Mouse (Mus musculus) midbrain, embryonic 16.5 days (tissue): ENCODE data around the gene Patj. TPM values are rescaled to one million over a fixed set of nuclear protein-coding genes. Genes with fewer than 3 reads are reported as not detected.

Experiments
- ATAC-seq: fragments of 200-750 bp; cut with Nextera tagmentation; 2 replicates; pipeline ENCODE4 v1.8.0; 2017; ENCODE audit warnings: moderate TSS enrichment
- H3K27ac ChIP-seq: fragments of 300-500 bp; sonication (generic); 2 replicates; pipeline ENCODE4 v1.5.1; 2014; ENCODE audit warnings: mild to moderate bottlenecking, low read length, mixed read lengths
- H3K27me3 ChIP-seq: fragments of 300-500 bp; sonication (generic); 2 replicates; pipeline ENCODE4 v1.6.1; 2014; ENCODE audit warnings: low read depth, low read length, mixed read lengths; ENCODE audit not compliant: control insufficient read depth, insufficient read depth
- H3K36me3 ChIP-seq: fragments of 300-500 bp; sonication (generic); 2 replicates; pipeline ENCODE4 v1.6.1; 2014; ENCODE audit warnings: mild to moderate bottlenecking, low read length, moderate library complexity, mixed read lengths; ENCODE audit not compliant: control insufficient read depth, insufficient read depth
- H3K4me1 ChIP-seq: fragments of 300-500 bp; sonication (generic); 2 replicates; pipeline ENCODE4 v1.6.1; 2014; ENCODE audit warnings: mild to moderate bottlenecking, low read length, mixed read lengths; ENCODE audit not compliant: control insufficient read depth, insufficient read depth
- H3K4me2 ChIP-seq: fragments of 300-500 bp; sonication (generic); 2 replicates; pipeline ENCODE4 v1.6.1; 2014; ENCODE audit warnings: mild to moderate bottlenecking, low read length, mixed read lengths
- H3K4me3 ChIP-seq: fragments of 300-500 bp; sonication (generic); 2 replicates; pipeline ENCODE4 v1.5.1; 2014; ENCODE audit warnings: low read depth, mild to moderate bottlenecking, low read length, moderate library complexity, mixed read lengths
- H3K9ac ChIP-seq: fragments of 300-500 bp; sonication (generic); 2 replicates; pipeline ENCODE4 v1.6.1; 2014; ENCODE audit warnings: low read depth, low read length, mixed read lengths
- H3K9me3 ChIP-seq: fragments of 300-500 bp; sonication (generic); replicated peaks from 2 replicates; pipeline ENCODE4 v1.6.1; 2014; ENCODE audit warnings: mild to moderate bottlenecking, low read length, mixed read lengths; ENCODE audit not compliant: control insufficient read depth, poor library complexity, severe bottlenecking
- WGBS: fragments of 180-500 bp; shearing (Covaris S2); extraction: QIAGEN DNeasy Blood & Tissue Kit; methylation state at CpG from one replicate; pipeline ENCODE4 v1.1.7; 2014; 5-methylcytosine and 5-hydroxymethylcytosine counted together
- polyA plus RNA-seq: library from polyadenylated mRNA; unstranded; fragments of >200 nt; fragmentation: Nextera tagmentation; extraction: Ambion mirVana; gene quantifications from 2 replicates; pipeline ENCODE4 v1.2.1, GENCODE M21; 2015

Patj gene
- polyA plus RNA-seq, 1 experiment from 2014 or later, result 9.9 TPM

DNA sequence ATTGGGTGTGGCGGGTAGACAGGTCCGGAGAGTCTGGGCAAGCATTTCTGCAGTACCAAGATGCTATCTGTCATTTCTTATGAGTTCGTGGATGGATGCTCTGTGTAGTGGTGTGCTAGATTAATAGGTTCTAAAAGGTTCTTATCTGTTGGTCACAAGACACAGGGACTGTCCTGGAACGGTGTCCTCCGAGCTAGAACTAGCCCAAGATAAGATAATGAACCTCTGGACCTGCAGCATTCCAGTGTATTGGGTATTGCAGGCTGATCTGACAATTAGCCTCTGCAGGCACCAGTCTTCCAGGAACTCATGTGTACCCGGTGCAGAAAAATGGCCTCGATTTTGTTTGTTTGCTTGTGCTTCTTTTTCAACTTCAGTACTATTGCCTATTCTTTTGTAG is 333.1 kb downstream of the Patj start:
- Histone ChIP-seq H3K4me2 (no peak overlapping the region), H3K9ac (no peak overlapping the region), H3K27ac (no peak overlapping the region), H3K4me1 (peaks cover 14% of the 10 kb centered on the region), H3K36me3 (no peaks in the 10 kb centered on the region), H3K27me3 (peaks cover 23% of the 10 kb centered on the region), H3K9me3 (no peaks in the 10 kb centered on the region), H3K4me3 (no peak overlapping the region)
- no peak for ATAC-seq
- WGBS, result 66% methylated on average over 7 of the region's 7 CpGs

DNA sequence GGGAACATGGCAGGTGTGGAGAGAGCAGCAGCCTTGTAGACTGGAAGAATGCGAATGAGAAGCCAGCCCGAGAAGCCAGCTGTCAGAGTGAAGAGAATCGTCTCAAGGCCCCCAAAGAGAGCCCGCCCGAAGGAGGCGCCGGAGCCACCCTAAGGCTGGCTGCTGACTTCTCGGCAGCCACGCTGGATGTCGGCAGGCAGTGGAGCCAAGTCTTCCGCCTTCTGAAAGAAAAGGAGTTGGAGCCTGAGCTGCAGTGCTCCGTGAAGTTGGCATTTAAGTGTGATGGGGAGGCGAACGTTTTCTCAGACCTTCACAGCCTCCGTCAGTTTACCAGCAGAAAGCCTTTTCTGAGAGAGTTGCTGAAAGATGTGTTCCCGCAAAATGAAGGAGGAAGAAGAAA is 338.1 kb downstream of the Patj start:
- H3K27me3 ChIP-seq, result peaks cover 2% of the 10 kb centered on the region; the same call in 1 of the 2 replicates
- H3K27ac ChIP-seq, result no peak overlapping the region
- no peaks in the 10 kb centered on the region for H3K36me3 ChIP-seq
- no peak overlapping the region for H3K4me3 ChIP-seq
- no peak for ATAC-seq
- no peak overlapping the region for H3K9ac ChIP-seq
- H3K9me3 ChIP-seq, result no peaks in the 10 kb centered on the region
- WGBS, result 91% methylated on average over 16 of the region's 16 CpGs
- H3K4me2 ChIP-seq, result no peak overlapping the region
- H3K4me1 ChIP-seq, result no peaks in the 10 kb centered on the region

DNA sequence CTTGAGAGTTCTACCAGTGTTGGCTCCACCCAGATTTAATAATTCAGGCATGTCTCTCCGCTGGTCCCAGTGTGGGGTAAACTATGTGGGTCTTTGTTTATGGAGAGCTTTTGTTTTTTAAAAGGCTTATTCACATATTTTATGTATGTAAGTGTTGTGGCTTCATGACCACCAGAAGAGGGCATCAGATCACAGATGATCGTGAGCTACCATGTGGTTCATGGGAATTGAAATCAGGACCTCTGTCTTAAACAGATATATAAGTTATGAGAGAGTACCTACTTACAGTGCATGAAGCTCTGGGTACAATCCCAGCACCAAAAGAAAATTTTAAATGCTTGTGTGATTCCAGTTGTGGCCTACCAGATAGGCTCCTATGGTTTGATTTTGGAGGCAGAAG is 344.2 kb downstream of the Patj start:
- Histone ChIP-seq H3K4me1 (no peaks in the 10 kb centered on the region), H3K27ac (no peak overlapping the region), H3K4me2 (no peak overlapping the region), H3K27me3 (no peaks in the 10 kb centered on the region), H3K36me3 (no peaks in the 10 kb centered on the region), H3K9ac (no peak overlapping the region), H3K9me3 (no peaks in the 10 kb centered on the region), H3K4me3 (no peak overlapping the region)
- WGBS, result 35% methylated on average over 2 of the region's 2 CpGs
- 0 out of 2 replicates have a peak, but pooled peaks have one; percentile 58 for ATAC-seq

DNA sequence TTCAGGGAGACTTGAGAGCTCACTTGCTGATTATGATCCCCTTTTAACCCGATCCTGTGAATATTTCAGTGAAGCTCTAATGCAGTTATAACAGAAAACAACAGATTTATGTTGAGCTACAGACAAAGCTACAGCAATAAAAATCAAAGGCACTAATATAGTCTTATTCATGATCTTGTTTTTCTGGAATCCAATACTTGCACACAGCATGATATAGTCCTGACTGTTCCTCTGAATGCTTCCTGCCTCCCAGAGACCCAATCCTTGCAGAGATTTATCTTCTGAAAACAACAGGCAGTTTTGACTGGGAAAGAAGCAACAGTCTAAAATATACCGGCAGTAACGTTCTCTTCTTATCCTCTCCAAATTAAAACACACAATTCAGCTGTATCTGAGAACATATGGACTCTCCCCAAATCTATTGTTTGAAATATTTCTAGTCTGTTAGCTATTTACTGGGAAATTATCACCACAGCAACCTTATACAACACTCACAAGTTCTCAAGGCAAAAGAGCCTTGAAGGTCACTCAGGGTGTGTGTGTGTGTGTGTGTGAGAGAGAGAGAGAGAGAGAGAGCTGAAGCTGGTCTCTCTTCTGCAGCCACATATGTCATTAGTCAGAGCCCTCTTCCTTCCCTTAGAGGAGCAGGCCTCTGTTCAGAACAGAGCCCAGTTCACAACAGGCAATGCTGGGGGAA is 347.8 kb downstream of the Patj start:
- H3K4me1 ChIP-seq, result no peaks in the 10 kb centered on the region

GRCm38 (mm10) chr4:98743906-98744210 is 348.3 kb downstream of the Patj start:
- Histone ChIP-seq H3K9ac (no peak overlapping the region), H3K27ac (no peak overlapping the region), H3K4me3 (no peak overlapping the region), H3K27me3 (no peaks in the 10 kb centered on the region), H3K4me1 (no peaks in the 10 kb centered on the region), H3K4me2 (no peak overlapping the region), H3K36me3 (no peaks in the 10 kb centered on the region), H3K9me3 (no peaks in the 10 kb centered on the region)
- no peak for ATAC-seq
- 29% methylated on average over 7 of the region's 7 CpGs for WGBS

More for the DNA sequence above, 347.8 kb downstream of the Patj start:
- Histone ChIP-seq H3K4me3 (no peak overlapping the region), H3K9me3 (no peaks in the 10 kb centered on the region), H3K36me3 (no peaks in the 10 kb centered on the region), H3K27ac (no peak overlapping the region), H3K9ac (no peak overlapping the region), H3K4me2 (no peak overlapping the region), H3K27me3 (no peaks in the 10 kb centered on the region)
- WGBS, result 69% methylated on average over 3 of the region's 3 CpGs
- no peak for ATAC-seq

GRCm38 (mm10) chr4:98754456-98754855 is 358.9 kb downstream of the Patj start:
- no peak overlapping the region for H3K4me2 ChIP-seq
- no peak overlapping the region for H3K9ac ChIP-seq
- H3K9me3 ChIP-seq, result no peaks in the 10 kb centered on the region
- no peaks in the 10 kb centered on the region for H3K27me3 ChIP-seq
- H3K27ac ChIP-seq, result no peak overlapping the region
- WGBS, result 50% methylated on average over 4 of the region's 4 CpGs
- ATAC-seq, result no peak
- no peaks in the 10 kb centered on the region for H3K36me3 ChIP-seq
- H3K4me3 ChIP-seq, result no peak overlapping the region
- peaks cover 6% of the 10 kb centered on the region; the same call in 1 of the 2 replicates for H3K4me1 ChIP-seq

GRCm38 (mm10) chr4:98756141-98756540 is 360.6 kb downstream of the Patj start:
- ATAC-seq, result peak; percentile 50; the same call in 1 of the 2 replicates
- Histone ChIP-seq H3K27ac (no peak overlapping the region), H3K9me3 (no peaks in the 10 kb centered on the region), H3K36me3 (no peaks in the 10 kb centered on the region), H3K9ac (no peak overlapping the region; the same call in 1 of the 2 replicates), H3K27me3 (no peaks in the 10 kb centered on the region), H3K4me3 (no peak overlapping the region), H3K4me2 (no peak overlapping the region), H3K4me1 (peaks cover 6% of the 10 kb centered on the region; the same call in 1 of the 2 replicates)
- 24% methylated on average over 11 of the region's 11 CpGs for WGBS

- Histone ChIP-seq H3K4me1 (peaks cover 6% of the 10 kb centered on the region; the same call in 1 of the 2 replicates), H3K4me2 (no peak overlapping the region), H3K9me3 (no peaks in the 10 kb centered on the region), H3K27ac (no peak overlapping the region), H3K4me3 (no peak overlapping the region), H3K27me3 (no peaks in the 10 kb centered on the region), H3K36me3 (no peaks in the 10 kb centered on the region), H3K9ac (no peak overlapping the region)
- peak; percentile 49 for ATAC-seq
- 53% methylated on average over 4 of the region's 4 CpGs for WGBS
Measured at GRCm38 (mm10) chr4:98758012-98758821, 362.6 kb downstream of the Patj start.

- H3K36me3 ChIP-seq, result no peaks in the 10 kb centered on the region
- WGBS, result 83% methylated on average over 3 of the region's 3 CpGs
- no peaks in the 10 kb centered on the region for H3K9me3 ChIP-seq
- no peak for ATAC-seq
- H3K27ac ChIP-seq, result no peak overlapping the region
- H3K27me3 ChIP-seq, result no peaks in the 10 kb centered on the region
- no peak overlapping the region for H3K4me2 ChIP-seq
- no peak overlapping the region for H3K4me3 ChIP-seq
- peaks cover 6% of the 10 kb centered on the region; the same call in 1 of the 2 replicates for H3K4me1 ChIP-seq
- no peak overlapping the region for H3K9ac ChIP-seq
Measured at GRCm38 (mm10) chr4:98758872-98759518, 363.4 kb downstream of the Patj start.
